Mouse (Mus musculus) kidney, adult 2 months (tissue): ENCODE data around the gene Eml3.

Experiments used
- CTCF ChIP-seq: fragments of 200-500 bp; conservative IDR thresholded peaks from 2 replicates; pipeline ENCODE4 v1.5.1; 2011; ENCODE audit warnings: low read depth, mild to moderate bottlenecking, control low read depth, low read length, moderate library complexity, mixed read lengths; ENCODE audit not compliant: insufficient read depth, insufficient read length
- POLR2A ChIP-seq: fragments of 200-500 bp; IDR thresholded peaks from one replicate; pipeline ENCODE4 v1.6.1; 2011; ENCODE audit warnings: low read depth, low read length, control low read depth

GRCm38 (mm10) chr19:8899079-8899478 lies 30.3 kb upstream of the Eml3 start:
- TF ChIP-seq CTCF: no peak
- TF ChIP-seq POLR2A: no peak
